Mouse (Mus musculus) kidney, embryonic 15.5 days (tissue): Measurements from ENCODE around the gene Tubal3. TPM values are rescaled to one million over a fixed set of nuclear protein-coding genes. Genes with fewer than 3 reads are reported as not detected.

Experiments
- ATAC-seq: fragments of 200-750 bp; cut with Nextera tagmentation; replicated peaks from 2 replicates; pipeline ENCODE4 v1.8.0; 2017; ENCODE audit warnings: moderate TSS enrichment; ENCODE audit not compliant: low FRiP score
- H3K27ac ChIP-seq: fragments of 300-500 bp; sonication (generic); 2 replicates; pipeline ENCODE4 v1.5.1; 2015; ENCODE audit warnings: mild to moderate bottlenecking, inconsistent platforms
- H3K27me3 ChIP-seq: fragments of 300-500 bp; sonication (generic); 2 replicates; pipeline ENCODE4 v1.6.1; 2015; ENCODE audit warnings: inconsistent platforms
- H3K36me3 ChIP-seq: fragments of 300-500 bp; sonication (generic); 2 replicates; pipeline ENCODE4 v1.6.1; 2015; ENCODE audit warnings: inconsistent platforms
- H3K4me1 ChIP-seq: fragments of 300-500 bp; sonication (generic); 2 replicates; pipeline ENCODE4 v1.6.1; 2015; ENCODE audit warnings: inconsistent platforms
- H3K4me2 ChIP-seq: fragments of 300-500 bp; sonication (generic); 2 replicates; pipeline ENCODE4 v1.6.1; 2015; ENCODE audit warnings: moderate library complexity, mild to moderate bottlenecking, inconsistent platforms
- H3K4me3 ChIP-seq: fragments of 300-500 bp; sonication (generic); replicated peaks from 2 replicates; pipeline ENCODE4 v1.5.1; 2015; ENCODE audit warnings: mild to moderate bottlenecking, inconsistent platforms
- H3K9ac ChIP-seq: fragments of 300-500 bp; sonication (generic); 2 replicates; pipeline ENCODE4 v1.6.1; 2015; ENCODE audit warnings: mild to moderate bottlenecking, inconsistent platforms
- H3K9me3 ChIP-seq: fragments of 300-500 bp; sonication (generic); replicated peaks from 2 replicates; pipeline ENCODE4 v1.6.1; 2016; ENCODE audit warnings: inconsistent platforms
- WGBS: fragments of 180-500 bp; shearing (Covaris S2); methylation state at CpG from one replicate; pipeline ENCODE4 v1.1.7; 2015; ENCODE audit warnings: mixed read lengths; 5-methylcytosine and 5-hydroxymethylcytosine counted together
- microRNA-seq: library from miRNA; unstranded; fragments of <30 nt; microRNA quantifications from one replicate; pipeline ENCODE4, GENCODE M21; 2016
- polyA plus RNA-seq: library from polyadenylated mRNA; unstranded; fragments of >200 nt; fragmentation: Nextera tagmentation; extraction: Ambion mirVana; gene quantifications from 2 replicates; pipeline ENCODE4 v1.2.1, GENCODE M21; 2015

The Tubal3 gene
- polyA plus RNA-seq, 1 experiment from 2014 or later, result not detected

DNA sequence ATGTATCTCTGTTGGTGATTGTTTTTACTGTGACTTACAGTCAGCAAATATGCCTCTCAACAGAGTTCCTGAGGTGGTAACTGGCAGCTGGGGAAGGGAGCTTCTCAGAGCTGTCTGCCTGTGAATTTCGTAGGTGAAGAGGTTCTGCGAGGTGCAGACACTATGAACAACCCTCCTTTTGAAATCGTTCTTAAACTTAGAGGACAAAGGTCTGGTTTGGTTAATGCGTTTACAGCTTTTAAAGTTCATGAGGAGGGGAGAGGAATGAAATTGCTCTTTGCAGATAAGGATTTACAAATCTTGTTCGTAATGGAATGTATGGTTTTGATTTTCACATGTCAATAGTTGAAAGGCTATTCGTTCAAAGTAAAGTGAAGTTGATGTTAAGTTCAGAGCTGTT lies 7.6 kb downstream of the Tubal3 start:
- Histone ChIP-seq H3K36me3 (no peaks in the 10 kb centered on the region), H3K27me3 (no peaks in the 10 kb centered on the region), H3K4me3 (no peak overlapping the region), H3K4me2 (no peak overlapping the region), H3K27ac (no peak overlapping the region), H3K9ac (no peak overlapping the region), H3K9me3 (no peaks in the 10 kb centered on the region), H3K4me1 (no peaks in the 10 kb centered on the region)
- WGBS, result 78% methylated on average over 6 of the region's 6 CpGs
- ATAC-seq, result no peak

DNA sequence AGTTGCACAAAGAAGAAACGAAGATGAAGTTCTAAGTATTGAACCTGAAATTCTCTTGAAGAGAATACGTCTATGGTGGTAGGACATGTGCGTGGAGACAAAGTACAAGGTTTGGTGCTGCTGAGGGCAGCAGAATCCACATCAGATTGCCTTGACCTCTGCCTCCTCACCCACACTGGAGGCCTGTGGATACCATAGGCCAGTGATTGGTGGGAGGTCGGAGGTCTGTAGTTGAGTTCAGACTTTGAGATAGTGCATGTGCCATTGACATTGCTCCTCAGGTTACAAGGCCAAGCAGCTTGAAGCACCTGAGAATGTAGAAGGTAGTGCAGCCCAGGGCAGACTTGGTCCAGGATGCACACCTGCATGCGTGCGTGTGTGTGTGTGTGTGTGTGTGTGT lies 8.0 kb downstream of the Tubal3 start:
- H3K4me2 ChIP-seq, result no peak overlapping the region
- H3K27me3 ChIP-seq, result no peaks in the 10 kb centered on the region
- H3K27ac ChIP-seq, result no peak overlapping the region
- H3K4me1 ChIP-seq, result no peaks in the 10 kb centered on the region
- WGBS, result 83% methylated on average over 6 of the region's 6 CpGs
- H3K4me3 ChIP-seq, result no peak overlapping the region
- ATAC-seq, result no peak
- H3K9ac ChIP-seq, result no peak overlapping the region
- no peaks in the 10 kb centered on the region for H3K36me3 ChIP-seq
- no peaks in the 10 kb centered on the region for H3K9me3 ChIP-seq

DNA sequence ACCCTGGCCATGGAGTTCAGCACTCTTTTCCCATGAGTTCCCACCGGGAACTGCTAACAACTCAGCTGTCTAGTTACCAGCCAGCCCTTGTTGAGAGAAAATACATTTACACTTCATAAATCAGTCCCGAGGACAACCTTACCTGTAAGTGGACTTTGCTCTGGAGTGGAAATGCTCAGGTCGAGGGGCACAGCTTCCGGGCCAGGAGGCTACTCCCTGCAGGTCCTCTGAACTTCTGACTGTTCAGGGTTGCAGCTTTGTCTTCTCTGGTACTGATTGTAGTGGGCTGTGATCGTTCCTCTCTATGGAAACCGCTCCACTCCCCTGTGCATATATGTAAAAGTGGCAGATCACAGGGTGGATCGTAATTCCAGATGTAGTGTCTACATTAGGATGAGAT lies 26.6 kb downstream of the Tubal3 start:
- H3K4me2 ChIP-seq, result no peak overlapping the region
- no peaks in the 10 kb centered on the region for H3K4me1 ChIP-seq
- H3K27ac ChIP-seq, result no peak overlapping the region
- H3K4me3 ChIP-seq, result no peak overlapping the region
- H3K9ac ChIP-seq, result no peak overlapping the region
- 58% methylated on average over 7 of the region's 7 CpGs for WGBS
- H3K9me3 ChIP-seq, result no peaks in the 10 kb centered on the region
- H3K36me3 ChIP-seq, result no peaks in the 10 kb centered on the region
- no peak for ATAC-seq
- no peaks in the 10 kb centered on the region for H3K27me3 ChIP-seq

GRCm38 (mm10) chr13:3945249-3945648 lies 27.2 kb downstream of the Tubal3 start, which contains the start of gene Ucn3:
Ucn3 (minus strand) TSS chr13:3945349.
- Histone ChIP-seq H3K27ac (no peak within 1 kb of the TSS), H3K4me1 (no peaks in the 10 kb centered on the region), H3K9me3 (no peaks in the 10 kb centered on the region), H3K36me3 (no peaks in the 10 kb centered on the region), H3K4me2 (no peak within 1 kb of the TSS), H3K27me3 (no peaks in the 10 kb centered on the region), H3K9ac (no peak within 1 kb of the TSS), H3K4me3 (no peak within 1 kb of the TSS)
- no peak for ATAC-seq
- WGBS, result 59% methylated on average over 2 of the region's 2 CpGs

- H3K9me3 ChIP-seq, result no peaks in the 10 kb centered on the region
- no peak overlapping the region for H3K4me2 ChIP-seq
- H3K9ac ChIP-seq, result no peak overlapping the region
- H3K27me3 ChIP-seq, result no peaks in the 10 kb centered on the region
- WGBS, result 91% methylated on average over 4 of the region's 4 CpGs
- no peak overlapping the region for H3K4me3 ChIP-seq
- H3K27ac ChIP-seq, result no peak overlapping the region
- no peak for ATAC-seq
- no peaks in the 10 kb centered on the region for H3K36me3 ChIP-seq
- no peaks in the 10 kb centered on the region for H3K4me1 ChIP-seq
These were observed 29.2 kb downstream of the Tubal3 start for GRCm38 (mm10) chr13:3947267-3947666.

DNA sequence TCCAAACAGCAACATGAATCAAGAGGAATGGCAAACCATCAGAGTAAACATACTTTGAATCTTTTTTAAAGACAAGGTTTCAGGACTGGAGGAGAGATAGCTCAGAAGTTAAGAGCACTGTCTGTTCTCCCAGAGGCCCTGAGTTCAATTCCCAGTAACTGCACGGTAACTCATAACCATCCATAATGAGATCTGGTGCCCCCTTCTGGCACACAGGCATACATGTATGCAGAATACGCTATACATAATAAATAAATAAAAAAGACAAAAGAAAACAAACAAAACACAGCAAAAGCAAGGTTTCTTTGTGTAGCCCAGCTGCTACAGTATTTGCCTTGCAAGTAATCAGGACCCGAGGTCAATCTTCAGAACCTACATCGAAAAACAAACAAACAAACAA lies 31.4 kb downstream of the Tubal3 start:
- no peaks in the 10 kb centered on the region for H3K36me3 ChIP-seq
- H3K9ac ChIP-seq, result no peak overlapping the region
- no peak overlapping the region for H3K27ac ChIP-seq
- H3K4me2 ChIP-seq, result no peak overlapping the region
- H3K9me3 ChIP-seq, result no peaks in the 10 kb centered on the region
- 90% methylated on average over 4 of the region's 4 CpGs for WGBS
- no peak for ATAC-seq
- H3K4me1 ChIP-seq, result no peaks in the 10 kb centered on the region
- H3K27me3 ChIP-seq, result no peaks in the 10 kb centered on the region
- no peak overlapping the region for H3K4me3 ChIP-seq

DNA sequence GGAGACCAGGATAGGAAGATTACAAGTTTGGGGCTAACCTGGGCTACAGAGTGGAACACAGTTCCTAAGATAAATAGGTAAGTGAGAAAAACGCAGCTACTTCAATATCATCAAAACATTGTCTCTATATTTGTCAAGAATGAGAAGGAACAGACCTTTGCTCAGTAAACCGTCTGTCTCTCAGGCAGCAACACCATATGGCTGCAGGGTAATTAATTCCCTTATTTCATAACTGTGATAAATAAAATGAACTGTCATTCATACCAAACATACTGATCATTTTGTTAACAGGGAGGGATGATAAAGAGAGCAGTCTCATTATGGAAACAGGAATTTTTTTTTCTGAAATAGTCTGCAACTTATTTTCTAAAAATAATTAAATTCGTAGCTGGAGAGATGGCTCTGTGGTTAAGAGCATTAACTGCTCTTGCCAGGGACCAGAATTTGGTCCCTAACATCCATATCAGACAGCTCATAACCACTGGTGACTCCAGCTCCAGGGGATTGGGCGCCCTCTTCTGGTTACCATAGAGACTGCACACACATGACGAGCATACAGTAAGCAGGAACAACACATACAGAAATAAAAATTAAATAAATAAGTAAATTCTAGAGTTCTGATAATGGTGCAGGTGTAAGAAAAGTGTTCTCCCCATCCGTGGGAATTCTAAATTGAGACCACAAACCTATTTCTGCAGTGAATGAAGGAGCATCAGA lies 33.3 kb downstream of the Tubal3 start:
- no peak overlapping the region for H3K4me2 ChIP-seq
- ATAC-seq, result no peak
- H3K9ac ChIP-seq, result no peak overlapping the region
- WGBS, result 78% methylated on average over 6 of the region's 6 CpGs
- H3K36me3 ChIP-seq, result no peaks in the 10 kb centered on the region
- H3K4me3 ChIP-seq, result no peak overlapping the region
- no peaks in the 10 kb centered on the region for H3K4me1 ChIP-seq
- no peak overlapping the region for H3K27ac ChIP-seq
- no peaks in the 10 kb centered on the region for H3K9me3 ChIP-seq
- no peaks in the 10 kb centered on the region for H3K27me3 ChIP-seq

GRCm38 (mm10) chr13:3968849-3969248 lies 50.8 kb downstream of the Tubal3 start:
- no peaks in the 10 kb centered on the region for H3K36me3 ChIP-seq
- H3K27ac ChIP-seq, result no peak overlapping the region
- 83% methylated on average over 4 of the region's 4 CpGs for WGBS
- no peak overlapping the region for H3K9ac ChIP-seq
- no peaks in the 10 kb centered on the region for H3K4me1 ChIP-seq
- H3K27me3 ChIP-seq, result no peaks in the 10 kb centered on the region
- H3K4me3 ChIP-seq, result no peak overlapping the region
- no peaks in the 10 kb centered on the region for H3K9me3 ChIP-seq
- no peak for ATAC-seq
- no peak overlapping the region for H3K4me2 ChIP-seq

Small RNAs within 50 kb of the gene (microRNA-seq; reads per million reads assigned to microRNA genes)
- not detected for gene Gm22460

Other genes starting within 250 kb of the Tubal3 start
- 0.45 and 0.74 TPM in 2 replicates for gene Calml3, start 114.0 kb upstream of the Tubal3 start, polyA plus RNA-seq
- gene Calm4, start 80.5 kb upstream of the Tubal3 start, polyA plus RNA-seq, result 0.17 and 3.2 TPM in 2 replicates
- not detected in 2 replicates for gene Calm5, start 64.1 kb upstream of the Tubal3 start, polyA plus RNA-seq
- 61.6 and 62.9 TPM in 2 replicates for gene Net1, start 54 bp upstream of the Tubal3 start, polyA plus RNA-seq
- gene Ucn3, start 27.1 kb downstream of the Tubal3 start, polyA plus RNA-seq, result not detected in 2 replicates
- gene Akr1c14, start 130.7 kb downstream of the Tubal3 start, polyA plus RNA-seq, result 1.4 and 2.8 TPM in 2 replicates
- 1.7 and 2.9 TPM in 2 replicates for gene Akr1c18, start 232.4 kb downstream of the Tubal3 start, polyA plus RNA-seq